Mouse (Mus musculus) megakaryocyte, embryonic 14.5 days (primary cell): ENCODE results near the gene Rtn4r. TPM values are rescaled to one million over a fixed set of nuclear protein-coding genes. Genes with fewer than 3 reads are reported as not detected.

Experiments used
- H3K27me3 ChIP-seq: replicated peaks from 2 replicates; pipeline ENCODE3; 2012; ENCODE audit warnings: inconsistent platforms
- H3K36me3 ChIP-seq: replicated peaks from 2 replicates; pipeline ENCODE3; 2012; ENCODE audit warnings: low read length, inconsistent platforms, mixed read lengths
- H3K4me1 ChIP-seq: 2 replicates; pipeline ENCODE4 v1.6.1; 2012; ENCODE audit warnings: inconsistent platforms
- H3K4me3 ChIP-seq: replicated peaks from 2 replicates; pipeline ENCODE3; 2012; ENCODE audit warnings: moderate library complexity, mild to moderate bottlenecking, inconsistent platforms
- H3K9me3 ChIP-seq: 2 replicates; pipeline ENCODE4 v1.6.1; 2012; ENCODE audit warnings: inconsistent platforms
- FLI1 ChIP-seq: IDR thresholded peaks from 2 replicates; pipeline ENCODE4 v1.6.1; 2012; ENCODE audit warnings: low read length, inconsistent platforms, mixed read lengths
- GATA1 ChIP-seq: IDR thresholded peaks from 3 replicates; pipeline ENCODE4 v1.6.1; 2012; ENCODE audit warnings: mixed read lengths, low read length, inconsistent platforms, borderline replicate concordance
- polyA plus RNA-seq: library from polyadenylated mRNA; stranded (reverse); fragments of >175 nt; gene quantifications from 2 replicates; pipeline ENCODE4 v1.2.3, GENCODE M21; 2012; ENCODE audit warnings: low replicate concordance; ENCODE audit not compliant: insufficient read depth

Rtn4r gene
- polyA plus RNA-seq, 1 experiment, result 56.5 TPM

DNA sequence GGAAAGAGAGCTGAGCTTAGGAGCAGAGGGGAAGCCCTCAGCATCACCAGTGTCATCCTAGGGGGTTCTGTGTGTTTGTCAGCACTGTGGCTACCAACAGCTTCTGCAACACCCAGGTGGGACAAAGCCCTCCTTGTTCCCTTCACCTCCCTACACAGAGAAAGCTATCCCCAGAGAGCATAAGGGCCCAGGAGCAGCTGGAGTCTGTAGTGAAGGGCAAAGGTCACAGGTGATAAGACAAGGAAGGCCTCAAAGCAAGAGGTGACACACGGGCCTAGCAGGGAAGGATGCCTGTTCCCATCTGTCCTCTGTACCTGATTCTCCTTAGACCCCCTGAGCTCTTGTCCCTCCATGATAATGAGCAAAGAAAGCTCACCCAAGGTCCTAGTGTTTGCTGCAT is 74.2 kb downstream of the Rtn4r start:
- Histone ChIP-seq H3K9me3 (no peaks in the 10 kb centered on the region), H3K27me3 (peaks cover 91% of the 10 kb centered on the region), H3K4me3 (no peak overlapping the region), H3K4me1 (peaks cover 33% of the 10 kb centered on the region), H3K36me3 (no peaks in the 10 kb centered on the region)
- TF ChIP-seq GATA1, result no peak
- TF ChIP-seq FLI1, result no peak

Other genes starting within 250 kb of the Rtn4r start
- gene Gm20518, start 236.0 kb upstream of the Rtn4r start, polyA plus RNA-seq, result 0.35 TPM in 1 of 2 replicates, not detected in the other
- not detected in 2 replicates for gene Tssk1, start 233.4 kb upstream of the Rtn4r start, polyA plus RNA-seq
- 6.8 and 8.4 TPM in 2 replicates for gene Dgcr2, start 229.1 kb upstream of the Rtn4r start, polyA plus RNA-seq
- not detected in 2 replicates for gene Tssk2, start 229.0 kb upstream of the Rtn4r start, polyA plus RNA-seq
- gene Ess2, start 216.3 kb upstream of the Rtn4r start, polyA plus RNA-seq, result 21.8 and 24.0 TPM in 2 replicates
- not detected in 2 replicates for gene Gsc2, start 212.6 kb upstream of the Rtn4r start, polyA plus RNA-seq
- gene Slc25a1, start 199.4 kb upstream of the Rtn4r start, polyA plus RNA-seq, result 396 and 555 TPM in 2 replicates
- not detected in 2 replicates for gene Vpreb2, start 147.2 kb upstream of the Rtn4r start, polyA plus RNA-seq
- gene Dgcr6, start 74.8 kb upstream of the Rtn4r start, polyA plus RNA-seq, result 17.8 and 20.5 TPM in 2 replicates
- gene Prodh, start 37.4 kb upstream of the Rtn4r start, polyA plus RNA-seq, result 45.8 and 90.5 TPM in 2 replicates
- gene Ccdc188, start 90.2 kb downstream of the Rtn4r start, polyA plus RNA-seq, result not detected in 2 replicates
- 18.6 and 41.2 TPM in 2 replicates for gene Zdhhc8, start 107.5 kb downstream of the Rtn4r start, polyA plus RNA-seq
- 3.9 and 21.7 TPM in 2 replicates for gene Trmt2a, start 121.0 kb downstream of the Rtn4r start, polyA plus RNA-seq
- gene Ranbp1, start 121.1 kb downstream of the Rtn4r start, polyA plus RNA-seq, result 283 and 648 TPM in 2 replicates
- gene Gm49776, start 130.7 kb downstream of the Rtn4r start, polyA plus RNA-seq, result 1.3 TPM in 1 of 2 replicates, not detected in the other
- 0.77 and 2.5 TPM in 2 replicates for gene Dgcr8, start 161.6 kb downstream of the Rtn4r start, polyA plus RNA-seq
- gene Tango2, start 220.5 kb downstream of the Rtn4r start, polyA plus RNA-seq, result 17.3 and 33.0 TPM in 2 replicates
- gene Arvcf, start 220.5 kb downstream of the Rtn4r start, polyA plus RNA-seq, result 2.6 TPM in 1 of 2 replicates, not detected in the other